Mouse (Mus musculus): ENCODE measurements around the gene Mtmr2.

DNA sequence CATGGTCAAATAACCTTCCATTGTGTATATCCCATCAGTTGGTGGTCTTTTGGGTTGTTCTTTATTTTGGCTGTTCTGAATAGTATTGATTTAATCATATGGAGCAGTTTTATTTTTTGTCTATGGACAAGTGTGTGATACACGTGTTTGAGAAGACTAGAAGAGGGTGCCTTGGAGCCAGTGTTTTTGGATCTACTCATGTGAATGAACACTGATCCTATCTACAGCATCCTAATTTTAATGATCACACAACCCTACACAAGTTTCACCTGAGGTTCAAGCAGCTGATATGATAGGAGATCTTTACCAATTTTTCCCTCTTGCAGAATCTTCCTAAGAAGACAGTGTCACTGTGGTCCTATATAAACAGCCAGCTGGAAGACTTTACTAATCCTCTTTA lies 56.3 kb downstream of the Mtmr2 start:
- TF ChIP-seq CTCF (IDR thresholded peaks at IDR 0.05; ENCODE audit: low read depth) (no peak), EP300 (IDR thresholded peaks at IDR 0.05; ENCODE audit: low read depth) (no peak)
